Mouse (Mus musculus) cerebellum, adult 18-20 months (tissue): ENCODE measurements around the gene Wsb2.
"Not testable (repeated sequence)": the region's sequence is repeated elsewhere in the genome, so short reads cannot be mapped to it uniquely, and the experiment has no call there.

ENCODE experiments used
- DNase-seq, 2 experiments: peaks; one replicate each; pipeline ENCODE4 v3.0.0; 2021

Gene Wsb2

DNA sequence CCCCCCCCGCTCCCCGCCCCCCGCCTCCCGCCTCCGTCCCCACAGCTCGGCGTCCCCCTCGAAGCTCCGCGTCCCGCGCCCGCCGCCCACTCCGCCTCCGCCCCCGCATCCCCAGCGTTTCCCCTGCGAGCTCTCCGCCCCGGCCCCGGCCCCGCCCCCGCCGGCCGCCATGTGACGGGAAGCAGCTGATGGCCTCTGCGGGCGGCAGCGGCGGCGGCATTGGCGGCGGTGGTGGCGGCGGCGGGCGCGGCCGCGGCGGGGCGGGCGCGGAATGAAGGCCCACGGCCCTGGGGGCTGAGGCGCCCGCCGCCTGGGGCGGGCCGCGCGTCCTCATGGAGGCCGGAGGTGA is at the start of gene Wsb2:
Gene Wsb2, plus strand, starts transcription at position 176 of the 349 bp plus-strand sequence.
- peak; percentile 86 to 90 for DNase-seq

DNA sequence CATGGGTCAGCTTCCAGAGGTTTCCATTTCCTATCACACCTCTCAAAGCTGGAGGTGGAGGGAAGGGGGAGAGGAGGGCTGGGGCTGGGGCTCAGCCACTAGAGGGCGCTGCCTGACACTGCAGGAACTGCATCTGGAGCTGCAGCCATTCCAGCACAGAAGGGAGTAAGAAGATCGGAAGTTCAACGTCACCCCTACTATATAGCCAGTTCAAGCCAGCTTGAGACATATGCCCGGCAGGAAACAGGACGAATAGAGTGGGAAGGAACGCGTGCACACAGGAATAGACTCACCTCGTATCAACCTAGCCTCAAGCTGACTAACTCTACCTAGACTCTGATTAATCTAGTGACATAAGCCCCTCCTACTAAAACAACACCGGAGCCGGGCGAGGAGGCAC is 49.4 kb upstream of the Wsb2 start:
- DNase-seq: peak; percentile 62 to 72

DNA sequence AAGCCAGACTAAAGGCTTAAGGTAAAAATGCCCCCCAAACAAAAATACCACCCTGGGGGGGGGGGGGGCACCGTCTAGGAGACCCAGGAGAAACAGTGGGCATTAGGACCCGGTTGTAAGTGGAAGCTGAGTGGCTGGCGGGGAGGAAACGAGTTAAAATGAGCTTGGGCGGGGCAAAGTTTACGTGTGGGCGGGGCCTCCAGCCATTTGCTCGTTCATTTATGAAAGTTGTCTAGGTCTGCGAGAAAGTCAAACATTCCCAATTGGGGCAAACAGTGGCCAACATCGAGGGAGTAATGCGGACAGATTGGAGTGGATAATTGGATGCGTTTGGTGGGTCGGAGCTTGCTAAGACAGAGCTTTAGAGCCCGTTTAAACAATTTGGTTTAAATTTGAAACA is 43.7 kb upstream of the Wsb2 start:
- DNase-seq: no peak

DNA sequence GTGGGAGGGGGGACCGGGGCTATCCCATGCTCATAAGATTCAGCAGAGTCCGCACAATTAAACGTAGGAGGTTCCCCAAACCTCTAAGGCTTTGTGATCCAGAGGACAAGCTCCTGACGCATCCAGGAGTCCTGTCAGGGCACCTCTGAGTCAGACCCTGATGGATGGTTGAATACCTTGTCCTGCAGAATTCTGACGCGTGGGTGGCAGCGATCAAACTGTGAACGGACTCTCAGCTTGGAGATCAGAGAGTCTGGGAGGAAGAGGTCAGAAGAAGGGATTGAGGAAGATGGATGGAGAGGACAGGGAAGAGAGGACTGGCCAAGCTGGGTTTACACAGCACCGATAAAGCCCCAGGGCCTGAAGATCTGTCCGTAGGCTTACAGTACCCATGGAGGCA is 43.2 kb upstream of the Wsb2 start:
- DNase-seq: no peak

DNA sequence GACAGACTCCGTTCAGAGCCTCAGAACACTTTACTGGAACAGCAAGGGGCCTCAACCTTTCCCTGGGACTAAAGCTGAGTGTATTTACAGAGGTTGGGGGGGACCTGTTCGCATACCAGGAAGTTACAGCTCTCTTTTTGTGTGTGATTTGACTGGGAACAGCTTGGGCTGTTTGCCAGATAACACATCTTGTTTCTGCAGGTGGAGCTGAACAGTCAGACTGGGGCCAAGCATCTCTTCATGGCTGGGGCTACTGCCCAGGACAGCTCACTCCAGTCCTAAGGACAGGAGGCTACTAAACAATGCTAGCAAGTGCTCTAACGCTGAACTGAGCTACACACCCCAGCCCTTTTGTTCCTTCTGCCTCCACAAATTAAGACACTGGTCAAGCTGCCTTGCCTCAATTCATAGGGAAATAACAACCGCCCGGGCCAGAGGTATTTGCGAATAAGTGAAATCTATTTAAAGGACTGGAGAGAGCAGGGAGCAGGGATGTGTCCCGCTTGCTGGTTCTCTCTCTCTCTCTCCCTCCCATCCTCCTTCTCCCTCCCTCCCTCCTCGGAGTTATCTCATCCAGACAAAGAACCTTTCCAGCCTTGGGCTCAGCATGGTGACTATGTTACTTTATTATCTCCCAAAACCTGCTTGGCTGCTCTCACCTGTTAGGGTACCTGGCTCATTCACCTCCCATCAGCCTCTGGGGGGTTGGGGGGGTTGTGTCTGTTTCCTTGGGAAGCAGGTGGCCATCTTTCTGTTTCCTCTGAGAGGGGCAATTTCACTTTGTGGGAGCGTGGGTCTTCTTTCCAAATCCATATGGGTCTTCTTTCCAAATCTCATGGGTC is 42.3 kb upstream of the Wsb2 start:
- no peak for DNase-seq

DNA sequence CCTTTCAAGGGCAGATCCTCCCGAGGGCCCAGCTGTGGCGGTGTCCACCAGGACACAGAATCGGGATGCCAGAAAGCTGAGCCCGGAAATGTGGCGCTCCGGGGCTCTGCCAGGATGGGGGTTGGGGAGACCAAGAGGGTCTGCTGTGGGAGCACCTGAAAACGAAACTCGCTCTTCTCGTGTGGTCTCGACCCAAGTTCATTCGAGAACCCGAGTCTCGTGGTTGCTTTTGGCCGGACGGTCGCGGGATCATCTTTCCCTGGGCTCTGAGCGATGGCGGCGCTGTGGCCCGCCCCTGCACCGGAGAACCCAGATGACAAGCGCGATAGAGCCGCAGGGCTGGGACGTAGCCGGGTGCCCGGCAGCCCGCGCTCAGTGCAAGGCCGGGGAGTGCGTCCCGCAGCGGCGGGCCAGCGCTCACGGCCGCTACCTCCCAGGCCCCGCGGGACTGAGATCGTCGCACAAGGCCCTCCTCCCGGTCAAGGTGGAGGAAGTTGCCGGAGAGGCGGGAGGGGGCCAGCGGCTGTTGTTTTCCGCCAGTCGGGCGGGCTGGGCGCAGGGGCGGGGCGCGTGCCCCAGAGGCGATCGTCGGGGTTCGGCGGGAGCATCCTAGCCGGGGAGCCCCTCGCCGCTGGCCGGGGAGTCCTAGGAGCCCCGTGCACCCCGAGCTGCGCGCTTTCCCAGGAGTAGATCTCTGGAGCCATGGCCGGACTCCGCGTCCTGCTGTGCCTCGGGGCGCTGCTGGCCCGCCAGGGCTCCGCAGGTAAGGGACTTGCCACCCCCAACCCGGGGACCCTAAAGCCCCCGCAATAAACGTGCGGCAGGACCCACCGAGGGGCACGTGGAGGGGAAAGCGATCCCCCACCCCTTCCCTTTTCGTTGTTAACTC is 38.1 kb upstream of the Wsb2 start, which contains the start of gene Vsig10:
Gene Vsig10, plus strand, starts transcription at position 343 of the 889 bp plus-strand sequence.
- DNase-seq: peak; percentile 61 to 74

DNA sequence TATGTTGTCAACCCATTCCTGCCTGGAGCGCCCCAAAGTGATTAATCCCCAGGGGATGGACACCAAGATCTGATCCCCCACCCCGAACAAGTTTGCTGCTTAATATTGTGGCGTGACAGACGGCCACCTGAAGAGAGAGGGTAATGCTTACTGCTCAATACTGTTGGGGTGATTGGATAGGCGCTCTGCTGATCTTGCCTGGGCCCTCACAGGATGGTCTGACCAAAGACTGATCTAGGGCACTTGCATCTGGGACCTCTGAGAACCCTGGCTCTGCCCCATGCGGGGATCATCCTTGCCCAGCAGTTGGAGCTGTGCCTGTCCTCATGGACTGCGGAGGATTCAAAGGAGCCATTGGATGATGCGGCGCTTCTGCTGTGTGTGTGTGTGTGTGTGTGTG is 33.4 kb upstream of the Wsb2 start:
- DNase-seq: no peak

DNA sequence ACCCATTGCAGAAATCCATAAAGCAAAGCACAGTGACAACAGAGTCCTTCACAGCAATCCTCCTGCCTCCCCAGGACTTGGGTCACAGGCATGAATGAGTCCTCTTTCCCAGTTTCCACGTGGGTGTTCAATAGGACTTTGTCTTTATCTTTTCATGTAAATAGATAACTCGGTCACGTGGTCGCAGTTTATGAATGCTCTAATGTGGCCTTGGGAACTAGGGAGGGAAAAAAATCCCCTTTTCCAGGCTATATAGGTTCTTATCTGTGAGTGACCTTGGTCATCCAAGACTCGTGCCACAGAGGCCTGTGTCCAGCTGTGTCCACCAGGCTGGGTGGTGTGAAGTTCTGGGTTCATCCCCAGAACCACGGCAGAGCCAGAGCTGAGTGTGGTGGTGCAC is 30.7 kb upstream of the Wsb2 start:
- DNase-seq: no peak

DNA sequence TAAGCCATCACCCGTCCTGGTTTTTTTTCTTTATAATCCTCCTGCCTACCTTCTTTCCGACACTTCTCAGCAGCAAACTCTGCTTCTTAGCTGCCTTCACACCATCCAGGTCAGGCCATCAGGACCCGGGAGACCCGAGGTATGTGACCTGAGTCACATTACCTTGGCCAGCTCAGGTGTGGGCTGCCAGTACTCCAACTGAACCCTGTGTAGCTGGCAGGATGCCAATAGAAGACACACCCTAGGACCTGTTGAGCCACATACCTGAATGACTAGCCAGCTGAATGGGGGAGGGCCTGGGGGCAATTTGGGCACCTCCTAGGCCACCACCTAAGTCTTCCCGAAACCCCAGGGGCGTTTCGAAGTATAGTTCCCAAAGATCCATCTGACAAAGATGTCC is 26.6 kb upstream of the Wsb2 start:
- no peak for DNase-seq

DNA sequence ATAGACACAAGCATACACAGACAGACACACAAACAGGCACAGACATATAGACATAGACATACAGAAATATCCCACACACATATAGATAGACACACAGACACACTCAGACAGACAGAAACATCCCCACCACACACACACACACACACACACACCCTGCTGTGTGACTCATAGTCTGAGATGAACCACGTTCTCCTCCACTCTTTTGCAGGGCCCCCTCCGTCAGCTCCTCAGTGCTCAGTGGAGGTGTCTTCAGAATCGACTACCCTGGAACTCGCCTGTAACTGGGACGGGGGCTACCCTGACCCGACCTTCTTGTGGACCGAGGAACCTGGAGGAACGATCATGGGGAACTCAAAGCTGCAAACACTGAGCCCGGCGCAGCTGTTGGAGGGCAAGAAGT is 19.1 kb upstream of the Wsb2 start:
- DNase-seq: no peak

DNA sequence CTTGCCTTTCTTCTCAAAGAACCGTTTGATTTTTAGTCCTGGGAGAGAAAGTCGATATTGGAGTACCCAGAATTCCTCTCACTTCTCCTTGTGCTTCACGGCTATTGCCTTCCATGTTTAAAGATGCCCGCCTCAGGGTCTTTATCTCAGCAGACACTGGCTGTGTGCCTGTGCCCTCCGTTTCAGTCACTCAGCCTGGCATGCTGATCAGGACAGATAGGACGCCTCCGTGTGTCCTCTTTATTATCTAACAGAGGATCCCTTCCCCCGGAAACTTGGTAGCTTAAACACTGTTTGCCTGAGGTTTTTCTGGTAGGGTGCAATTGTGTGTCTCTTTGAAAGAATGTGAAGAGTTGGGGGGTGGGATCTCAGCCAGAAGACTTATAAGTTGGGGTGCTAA is 18.6 kb upstream of the Wsb2 start:
- no peak for DNase-seq

DNA sequence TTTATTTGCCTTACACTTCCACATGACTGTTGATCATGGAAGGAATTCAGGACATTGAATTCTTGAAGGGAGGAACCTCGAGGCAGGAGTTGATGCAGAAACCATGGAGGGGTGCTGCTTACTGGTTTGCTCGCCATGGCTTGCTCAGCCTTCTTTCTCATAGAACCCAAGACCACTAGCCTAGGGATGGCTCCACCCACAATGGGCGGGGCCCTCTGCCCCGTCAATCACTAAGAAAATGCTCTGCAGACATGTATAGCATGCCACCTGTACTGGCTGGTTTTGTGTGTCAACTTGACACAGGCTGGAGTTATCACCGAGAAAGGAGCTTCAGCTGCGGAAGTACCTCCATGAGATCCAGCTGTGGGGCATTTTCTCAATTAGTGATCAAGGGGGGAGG is 17.0 kb upstream of the Wsb2 start:
- DNase-seq: no peak

DNA sequence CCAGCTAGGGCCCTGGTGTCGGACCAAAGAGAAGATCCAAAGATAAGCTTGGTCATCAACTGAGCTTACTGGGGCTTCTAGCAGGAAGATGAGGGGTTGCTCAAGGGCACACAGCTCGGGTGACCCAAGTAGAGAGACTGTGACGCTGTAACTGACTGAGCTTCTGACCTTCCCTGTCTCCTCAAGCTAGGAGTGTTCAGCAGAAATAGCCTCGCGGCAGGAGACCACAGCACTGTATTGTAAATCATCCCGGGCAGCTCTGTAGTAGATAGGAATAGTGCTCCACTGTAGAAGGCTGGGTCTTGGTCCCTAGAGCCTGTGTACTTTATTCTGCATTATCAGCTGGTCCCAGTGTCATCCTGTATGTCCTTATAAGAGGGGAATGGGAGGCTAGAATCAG is 15.2 kb upstream of the Wsb2 start:
- no peak for DNase-seq

DNA sequence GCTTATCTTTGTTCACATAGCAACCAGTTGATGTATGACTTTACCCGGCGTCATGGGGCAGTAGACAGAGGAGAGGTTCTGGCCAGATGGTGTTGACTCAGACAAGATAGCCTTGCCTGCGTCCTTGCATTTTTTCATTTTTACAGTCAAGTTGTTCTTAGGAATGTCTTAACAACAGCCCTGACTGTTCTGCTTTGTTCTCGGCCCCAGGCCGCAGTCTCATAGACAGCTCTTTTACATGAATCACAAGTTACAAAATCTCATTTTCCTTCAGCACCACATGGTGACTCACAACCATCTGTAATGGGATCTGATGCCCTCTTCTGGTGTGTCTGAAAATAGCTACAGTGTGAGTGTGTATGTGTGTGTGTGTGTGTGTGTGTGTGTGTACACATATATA is 12.6 kb upstream of the Wsb2 start:
- not testable (repeated sequence) for DNase-seq

DNA sequence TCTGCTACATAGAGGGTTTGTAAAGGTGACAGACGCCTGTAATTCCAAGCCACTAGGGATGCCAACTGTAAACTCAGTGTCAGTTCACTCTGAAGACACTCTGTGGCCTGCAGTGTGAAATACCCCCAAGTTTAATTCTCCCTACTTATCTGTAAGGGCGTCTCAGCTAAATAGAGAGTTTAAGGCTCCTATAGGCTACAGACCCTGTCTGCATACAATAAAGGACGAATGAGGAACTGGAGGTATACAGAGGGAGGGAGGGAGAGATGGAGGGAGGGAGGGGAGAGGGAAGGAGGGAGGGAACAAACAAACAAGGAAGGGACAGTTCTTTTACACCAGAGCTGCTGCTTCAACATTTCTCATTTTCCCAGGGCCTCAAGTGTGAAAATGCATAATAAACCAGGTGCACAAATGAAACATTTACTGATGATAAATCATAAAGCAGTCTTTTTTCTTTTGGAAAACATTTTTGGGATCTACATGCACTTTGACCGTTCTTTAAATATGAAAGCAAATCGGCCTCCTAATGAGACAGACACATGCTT is 11.6 kb upstream of the Wsb2 start:
- no peak for DNase-seq

DNA sequence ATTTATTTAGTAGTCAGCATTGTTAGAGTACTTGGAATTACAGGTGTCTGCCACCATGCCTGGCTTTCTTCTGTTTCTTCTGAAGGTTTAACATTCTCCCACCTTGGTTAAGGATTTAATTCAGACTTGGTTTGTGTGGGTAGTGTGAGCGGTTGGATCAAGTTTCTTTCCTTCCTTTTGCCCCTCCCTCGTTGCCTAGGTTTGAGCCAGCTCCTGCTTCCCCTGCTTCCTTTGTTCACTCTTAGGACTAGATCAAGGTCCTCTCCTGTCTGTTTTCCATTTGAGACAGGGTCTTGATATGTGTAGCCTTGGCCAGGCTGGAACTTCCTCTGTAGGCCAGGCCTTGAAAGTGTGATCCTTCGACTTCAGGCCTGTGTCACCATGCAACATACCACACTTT is 10.8 kb upstream of the Wsb2 start:
- no peak for DNase-seq

DNA sequence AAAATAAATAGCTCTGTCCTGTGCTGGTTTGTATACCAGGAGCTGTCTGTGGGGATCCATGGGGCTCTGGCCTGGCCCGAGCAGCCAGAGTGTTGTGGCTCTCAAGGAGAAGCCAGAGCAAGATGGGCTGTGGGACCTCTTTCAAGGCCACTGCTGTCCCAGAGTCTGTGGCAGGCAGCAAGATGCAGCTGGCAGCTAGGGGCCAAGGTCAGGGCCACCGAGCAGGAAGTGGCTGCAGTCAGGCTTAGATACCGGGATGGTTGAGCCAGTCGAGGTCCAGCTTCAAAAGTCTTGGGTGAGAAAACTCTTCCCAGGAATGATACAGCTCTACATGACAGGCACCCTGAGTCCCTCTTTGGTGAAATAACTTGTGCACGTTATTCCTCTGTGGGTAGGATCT is 10.1 kb upstream of the Wsb2 start:
- DNase-seq: no peak

DNA sequence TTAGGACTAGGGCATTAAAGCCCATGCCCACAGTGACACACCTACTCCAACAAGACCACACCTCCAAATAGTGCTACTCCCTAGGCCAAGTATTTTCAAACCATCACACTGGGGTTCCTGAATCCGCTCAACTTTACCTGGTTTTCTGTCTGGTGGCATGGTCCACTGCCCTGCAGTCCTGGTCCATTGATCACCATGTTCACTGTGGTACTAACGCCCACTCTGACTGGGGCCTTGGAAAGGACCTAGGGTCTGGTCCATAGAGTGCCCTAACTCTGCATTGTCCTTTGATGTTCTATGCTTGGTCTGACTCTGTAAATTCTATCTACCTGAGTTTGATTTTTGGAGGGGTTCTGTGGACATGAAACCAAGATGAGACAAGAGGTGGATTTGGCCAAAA is 9.3 kb upstream of the Wsb2 start:
- DNase-seq: no peak

DNA sequence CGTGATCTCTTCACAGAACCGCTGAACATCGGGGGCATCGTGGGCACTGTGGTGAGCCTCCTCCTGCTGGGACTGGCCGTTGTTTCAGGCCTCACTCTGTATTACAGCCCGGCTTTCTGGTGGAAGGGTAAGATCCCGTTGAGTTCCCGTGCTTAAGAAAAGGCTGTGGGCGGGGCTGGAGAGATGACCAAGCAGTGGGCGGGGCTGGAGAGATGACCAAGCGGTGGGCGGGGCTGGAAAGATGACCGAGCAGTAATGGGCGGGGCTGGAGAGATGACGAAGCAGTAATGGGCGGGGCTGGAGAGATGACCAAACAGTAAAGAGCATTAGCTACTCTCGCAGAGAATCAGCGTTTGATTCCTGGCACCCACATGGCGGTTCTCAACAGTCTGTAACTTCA is 8.8 kb upstream of the Wsb2 start:
- peak; percentile 49 to 55 for DNase-seq

DNA sequence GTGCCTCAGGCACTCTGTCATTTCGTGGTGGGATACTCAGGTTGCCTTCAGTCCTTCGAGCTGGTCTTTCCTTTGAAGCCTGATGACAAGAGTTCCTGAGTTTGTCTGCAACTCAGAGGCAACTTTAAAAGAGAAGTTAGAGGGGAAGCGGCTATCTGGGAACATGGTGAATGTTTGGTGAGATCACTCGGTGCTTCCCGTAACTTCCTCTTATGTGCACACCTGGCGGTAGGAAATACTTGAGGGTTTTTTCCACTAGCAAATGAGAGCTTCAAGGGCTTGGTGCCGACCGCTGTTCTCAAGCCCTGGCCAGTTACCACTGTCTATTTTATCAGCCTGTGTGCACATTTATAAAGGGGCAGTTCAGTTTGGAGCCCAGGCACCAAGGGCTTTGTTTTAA is 3.0 kb upstream of the Wsb2 start:
- DNase-seq: no peak

DNA sequence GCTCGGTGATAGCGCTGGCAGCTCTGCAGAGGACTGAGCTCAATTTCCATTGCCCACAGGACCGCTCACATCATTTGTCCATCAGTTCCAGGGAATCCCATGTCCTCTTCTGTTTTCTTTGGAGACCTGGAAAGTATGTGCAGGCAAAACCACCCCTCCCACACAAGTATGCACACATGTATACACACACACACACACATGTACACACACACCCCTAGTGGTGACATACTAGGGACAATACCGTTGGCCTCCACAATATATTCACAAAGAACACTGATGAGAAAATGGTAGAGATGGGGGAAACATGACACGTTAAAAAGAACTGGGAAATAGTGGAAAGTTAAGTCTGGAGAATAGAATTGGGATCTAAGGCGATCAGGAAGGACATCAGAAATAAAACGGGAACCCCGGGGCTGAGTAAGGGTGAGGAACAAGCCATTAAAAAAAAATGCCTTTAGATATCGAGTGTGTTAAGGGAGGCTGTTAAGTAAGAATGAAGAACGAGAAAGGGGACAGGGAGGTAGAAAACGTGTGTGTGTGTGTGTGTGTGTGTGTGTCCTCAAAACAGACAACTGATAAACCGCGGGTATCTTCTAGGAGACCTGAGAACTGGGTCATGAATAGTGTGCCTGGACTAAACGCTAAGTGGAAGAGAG is 1.3 kb upstream of the Wsb2 start:
- DNase-seq: no peak

DNA sequence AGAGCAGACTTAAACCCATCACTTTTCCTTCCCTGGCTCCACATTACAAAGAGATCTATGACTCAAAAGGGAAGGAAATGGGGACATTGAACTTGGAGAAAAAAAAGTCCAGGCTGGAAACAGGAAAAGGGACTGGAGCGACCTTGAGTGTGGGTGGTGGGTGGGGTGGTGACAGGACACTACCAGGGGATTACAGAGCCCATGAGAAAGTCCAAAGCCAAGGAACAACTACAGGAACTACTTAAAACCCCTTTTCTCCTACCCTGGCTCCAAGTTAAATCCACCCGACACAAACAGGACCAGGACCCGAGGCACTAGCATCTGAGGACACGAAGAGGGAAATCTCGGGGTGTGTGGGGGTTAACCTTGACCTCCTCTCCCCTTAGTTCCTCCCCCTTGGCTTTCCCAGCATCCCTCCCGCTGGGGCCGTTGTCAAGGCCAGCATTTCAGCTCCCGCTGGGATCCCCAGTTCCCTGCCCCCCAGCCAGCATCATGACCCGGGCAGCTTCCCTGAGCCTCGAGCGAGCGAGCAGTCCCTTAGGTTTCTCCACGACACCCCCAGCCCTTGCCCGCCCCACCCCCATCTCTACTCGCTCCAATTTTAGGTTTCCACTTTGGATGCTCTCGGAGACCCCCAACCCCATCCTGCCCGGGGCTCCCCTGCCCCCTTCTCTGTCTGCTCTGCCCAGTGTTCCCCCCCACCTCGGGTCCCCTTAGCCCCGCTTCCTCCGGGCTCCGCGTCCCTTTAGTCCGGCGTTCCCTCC is 557 bp upstream of the Wsb2 start:
- DNase-seq: peak; percentile 47 to 61
